Mouse (Mus musculus) hindbrain, postnatal 0 days (tissue): ENCODE data around the gene Olfr555. TPM values are rescaled to one million over a fixed set of nuclear protein-coding genes. Genes with fewer than 3 reads are reported as not detected.

Experiments used
- ATAC-seq: fragments of 200-750 bp; cut with Nextera tagmentation; 2 replicates; pipeline ENCODE4 v1.8.0; 2017; ENCODE audit warnings: mild to moderate bottlenecking, moderate TSS enrichment, moderate library complexity
- DNase-seq: peaks from one replicate; pipeline ENCODE4 v3.0.0-alpha.2; 2015; ENCODE audit warnings: low spot score
- H3K27ac ChIP-seq: fragments of 300-500 bp; sonication (generic); 2 replicates; pipeline ENCODE4 v1.5.1; 2014; ENCODE audit warnings: mild to moderate bottlenecking
- H3K27me3 ChIP-seq: fragments of 300-500 bp; sonication (generic); 2 replicates; pipeline ENCODE4 v1.6.1; 2014; ENCODE audit warnings: low read length, mixed read lengths; ENCODE audit not compliant: insufficient read depth
- H3K36me3 ChIP-seq: fragments of 300-500 bp; sonication (generic); 2 replicates; pipeline ENCODE4 v1.6.1; 2014; ENCODE audit warnings: low read length, mixed read lengths; ENCODE audit not compliant: insufficient read depth
- H3K4me1 ChIP-seq: fragments of 300-500 bp; sonication (generic); 2 replicates; pipeline ENCODE4 v1.6.1; 2014; ENCODE audit warnings: antibody characterized with exemption, low read length, mixed read lengths; ENCODE audit not compliant: insufficient read depth
- H3K4me2 ChIP-seq: fragments of 300-500 bp; sonication (generic); 2 replicates; pipeline ENCODE4 v1.6.1; 2014; ENCODE audit warnings: low read depth, mild to moderate bottlenecking, low read length, moderate library complexity, mixed read lengths
- H3K4me3 ChIP-seq: fragments of 300-500 bp; sonication (generic); 2 replicates; pipeline ENCODE4 v1.5.1; 2014; ENCODE audit warnings: low read length
- H3K9ac ChIP-seq: fragments of 300-500 bp; sonication (generic); replicated peaks from 2 replicates; pipeline ENCODE4 v1.6.1; 2014; ENCODE audit warnings: mild to moderate bottlenecking, low read length, moderate library complexity, mixed read lengths
- H3K9me3 ChIP-seq: fragments of 300-500 bp; sonication (generic); 2 replicates; pipeline ENCODE4 v1.6.1; 2016; ENCODE audit warnings: low read length, mixed read lengths
- CTCF ChIP-seq: IDR thresholded peaks from 2 replicates; pipeline ENCODE4 v1.5.1; 2016; ENCODE audit warnings: antibody characterized with exemption, control low read depth, low read depth
- polyA plus RNA-seq: library from polyadenylated mRNA; unstranded; fragments of >200 nt; fragmentation: Nextera tagmentation; extraction: Ambion mirVana; gene quantifications from 2 replicates; pipeline ENCODE4 v1.2.1, GENCODE M21; 2015
- total RNA-seq: library from RNA; depleted of rRNA; stranded (reverse); fragments of >200 nt; gene quantifications from 2 replicates; pipeline ENCODE4 v1.2.3, GENCODE M21; 2014; rRNA removed

Gene Olfr555
- total and polyA plus RNA-seq, 2 experiments from 2014 or later, result not detected

DNA sequence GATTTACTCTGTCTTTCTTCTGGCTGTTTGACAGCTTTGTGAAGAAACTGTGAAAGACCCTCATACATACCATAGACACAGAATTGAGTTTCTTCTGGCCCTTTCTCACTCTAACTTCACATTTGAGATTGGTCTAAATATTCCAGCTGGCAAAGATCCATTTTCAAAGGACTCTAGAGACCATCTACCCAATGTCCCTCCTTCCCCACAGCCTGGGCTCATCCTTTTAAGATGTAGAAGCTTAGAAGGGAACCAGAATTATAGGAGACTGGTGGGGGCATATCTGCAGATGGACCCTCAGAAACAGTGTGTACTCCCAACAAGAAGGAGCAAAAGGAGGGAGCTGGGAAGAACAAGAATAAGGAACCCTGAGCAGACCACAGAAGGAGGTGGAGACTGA is 43.3 kb downstream of the Olfr555 start, which contains the start of gene Olfr558:
Gene Olfr558 (plus strand): TSS at position 301 of the 400 bp plus-strand sequence.
- Histone ChIP-seq H3K9ac (no peak within 1 kb of the TSS), H3K27me3 (no peaks in the 10 kb centered on the region), H3K27ac (no peak within 1 kb of the TSS), H3K4me2 (no peak within 1 kb of the TSS), H3K4me1 (no peaks in the 10 kb centered on the region), H3K9me3 (no peaks in the 10 kb centered on the region), H3K4me3 (no peak within 1 kb of the TSS), H3K36me3 (no peaks in the 10 kb centered on the region)
- ATAC-seq (no peak), DNase-seq (no peak)
- no peak for TF ChIP-seq CTCF

Other genes with a start within 250 kb of the Olfr555 start
- 39.3 and 40.6 TPM in 2 replicates for gene Rrm1, start 217.1 kb upstream of the Olfr555 start, total RNA-seq
- gene Rrm1, start 217.1 kb upstream of the Olfr555 start, polyA plus RNA-seq, result 41.0 and 41.2 TPM in 2 replicates
- gene Olfr543, start 177.1 kb upstream of the Olfr555 start, total RNA-seq, result not detected in 2 replicates
- 0.28 TPM in 2 replicates for gene Olfr543, start 177.1 kb upstream of the Olfr555 start, polyA plus RNA-seq
- not detected in 2 replicates for gene Olfr544, start 170.5 kb upstream of the Olfr555 start, total RNA-seq
- gene Olfr544, start 170.5 kb upstream of the Olfr555 start, polyA plus RNA-seq, result 0.14 TPM in 2 replicates
- gene Olfr545, start 159.2 kb upstream of the Olfr555 start, total RNA-seq, result not detected in 2 replicates
- gene Olfr545, start 159.2 kb upstream of the Olfr555 start, polyA plus RNA-seq, result 0.05 and 0.18 TPM in 2 replicates
- gene Olfr547, start 124.1 kb upstream of the Olfr555 start, total RNA-seq, result not detected in 2 replicates
- gene Olfr547, start 124.1 kb upstream of the Olfr555 start, polyA plus RNA-seq, result not detected in 2 replicates
- not detected in 2 replicates for gene Olfr548-ps1, start 117.9 kb upstream of the Olfr555 start, total RNA-seq
- not detected in 2 replicates for gene Olfr548-ps1, start 117.9 kb upstream of the Olfr555 start, polyA plus RNA-seq
- not detected in 2 replicates for gene Olfr549, start 109.0 kb upstream of the Olfr555 start, total RNA-seq
- gene Olfr549, start 109.0 kb upstream of the Olfr555 start, polyA plus RNA-seq, result not detected in 2 replicates
- 1.4 TPM in 2 replicates for gene Trim21, start 93.3 kb upstream of the Olfr555 start, total RNA-seq
- gene Trim21, start 93.3 kb upstream of the Olfr555 start, polyA plus RNA-seq, result 0.29 and 0.54 TPM in 2 replicates
- gene Olfr550, start 87.4 kb upstream of the Olfr555 start, total RNA-seq, result not detected in 2 replicates
- not detected in 2 replicates for gene Olfr550, start 87.4 kb upstream of the Olfr555 start, polyA plus RNA-seq
- not detected in 2 replicates for gene Olfr551, start 66.9 kb upstream of the Olfr555 start, total RNA-seq
- not detected in 2 replicates for gene Olfr551, start 66.9 kb upstream of the Olfr555 start, polyA plus RNA-seq
- not detected in 2 replicates for gene Olfr552, start 61.1 kb upstream of the Olfr555 start, total RNA-seq
- not detected in 2 replicates for gene Olfr552, start 61.1 kb upstream of the Olfr555 start, polyA plus RNA-seq
- not detected in 2 replicates for gene Olfr553, start 40.6 kb upstream of the Olfr555 start, total RNA-seq
- gene Olfr553, start 40.6 kb upstream of the Olfr555 start, polyA plus RNA-seq, result not detected in 2 replicates
- gene Olfr554, start 20.4 kb upstream of the Olfr555 start, total RNA-seq, result not detected in 2 replicates
- gene Olfr554, start 20.4 kb upstream of the Olfr555 start, polyA plus RNA-seq, result not detected in 2 replicates
- gene Olfr556, start 6.1 kb downstream of the Olfr555 start, total RNA-seq, result not detected in 2 replicates
- gene Olfr556, start 6.1 kb downstream of the Olfr555 start, polyA plus RNA-seq, result not detected in 2 replicates
- 2.2 TPM in 2 replicates for gene Trim68, start 28.5 kb downstream of the Olfr555 start, total RNA-seq
- 5.3 and 6.5 TPM in 2 replicates for gene Trim68, start 28.5 kb downstream of the Olfr555 start, polyA plus RNA-seq
- gene Olfr557, start 37.1 kb downstream of the Olfr555 start, total RNA-seq, result not detected in 2 replicates
- not detected in 2 replicates for gene Olfr557, start 37.1 kb downstream of the Olfr555 start, polyA plus RNA-seq
- 0.11 TPM in 1 of 2 replicates, not detected in the other for gene Olfr558, start 43.4 kb downstream of the Olfr555 start, total RNA-seq
- gene Olfr558, start 43.4 kb downstream of the Olfr555 start, polyA plus RNA-seq, result 0.23 TPM in 1 of 2 replicates, not detected in the other
- not detected in 2 replicates for gene Olfr33, start 60.2 kb downstream of the Olfr555 start, total RNA-seq
- not detected in 2 replicates for gene Olfr33, start 60.2 kb downstream of the Olfr555 start, polyA plus RNA-seq
- gene Olfr559, start 68.7 kb downstream of the Olfr555 start, total RNA-seq, result not detected in 2 replicates
- not detected in 2 replicates for gene Olfr559, start 68.7 kb downstream of the Olfr555 start, polyA plus RNA-seq
- not detected in 2 replicates for gene Olfr560, start 100.5 kb downstream of the Olfr555 start, total RNA-seq
- gene Olfr560, start 100.5 kb downstream of the Olfr555 start, polyA plus RNA-seq, result not detected in 2 replicates
- gene Olfr78, start 100.6 kb downstream of the Olfr555 start, total RNA-seq, result 0.78 TPM in 1 of 2 replicates, not detected in the other
- gene Olfr78, start 100.6 kb downstream of the Olfr555 start, polyA plus RNA-seq, result 0.10 and 0.15 TPM in 2 replicates
- not detected in 2 replicates for gene Olfr561, start 112.4 kb downstream of the Olfr555 start, total RNA-seq
- not detected in 2 replicates for gene Olfr561, start 112.4 kb downstream of the Olfr555 start, polyA plus RNA-seq
- gene Olfr564, start 144.7 kb downstream of the Olfr555 start, total RNA-seq, result not detected in 2 replicates
- not detected in 2 replicates for gene Olfr564, start 144.7 kb downstream of the Olfr555 start, polyA plus RNA-seq
- gene Olfr566, start 199.9 kb downstream of the Olfr555 start, total RNA-seq, result not detected in 2 replicates
- gene Olfr566, start 199.9 kb downstream of the Olfr555 start, polyA plus RNA-seq, result not detected in 2 replicates
- not detected in 2 replicates for gene Olfr568, start 218.3 kb downstream of the Olfr555 start, total RNA-seq
- not detected in 2 replicates for gene Olfr568, start 218.3 kb downstream of the Olfr555 start, polyA plus RNA-seq
- gene Olfr569, start 232.1 kb downstream of the Olfr555 start, total RNA-seq, result not detected in 2 replicates
- gene Olfr569, start 232.1 kb downstream of the Olfr555 start, polyA plus RNA-seq, result not detected in 2 replicates
- not detected in 2 replicates for gene Olfr570, start 235.8 kb downstream of the Olfr555 start, total RNA-seq
- gene Olfr570, start 235.8 kb downstream of the Olfr555 start, polyA plus RNA-seq, result not detected in 2 replicates